Mouse (Mus musculus) adrenal gland, postnatal 10 days (tissue): Measurements from ENCODE around the gene Ppp6r2. TPM values are rescaled to one million over a fixed set of nuclear protein-coding genes. Genes with fewer than 3 reads are reported as not detected.

Experiments used
- DNase-seq: peaks from one replicate; pipeline ENCODE4 v3.0.0; 2021; ENCODE audit warnings: mixed read lengths
- total RNA-seq, 2 experiments: library from RNA; stranded (reverse); gene quantifications; 2 replicates each; pipeline ENCODE4 v1.2.3; 2021

Ppp6r2 gene
- total RNA-seq, 2 experiments from 2014 or later = 41.8 to 52.0 TPM

DNA sequence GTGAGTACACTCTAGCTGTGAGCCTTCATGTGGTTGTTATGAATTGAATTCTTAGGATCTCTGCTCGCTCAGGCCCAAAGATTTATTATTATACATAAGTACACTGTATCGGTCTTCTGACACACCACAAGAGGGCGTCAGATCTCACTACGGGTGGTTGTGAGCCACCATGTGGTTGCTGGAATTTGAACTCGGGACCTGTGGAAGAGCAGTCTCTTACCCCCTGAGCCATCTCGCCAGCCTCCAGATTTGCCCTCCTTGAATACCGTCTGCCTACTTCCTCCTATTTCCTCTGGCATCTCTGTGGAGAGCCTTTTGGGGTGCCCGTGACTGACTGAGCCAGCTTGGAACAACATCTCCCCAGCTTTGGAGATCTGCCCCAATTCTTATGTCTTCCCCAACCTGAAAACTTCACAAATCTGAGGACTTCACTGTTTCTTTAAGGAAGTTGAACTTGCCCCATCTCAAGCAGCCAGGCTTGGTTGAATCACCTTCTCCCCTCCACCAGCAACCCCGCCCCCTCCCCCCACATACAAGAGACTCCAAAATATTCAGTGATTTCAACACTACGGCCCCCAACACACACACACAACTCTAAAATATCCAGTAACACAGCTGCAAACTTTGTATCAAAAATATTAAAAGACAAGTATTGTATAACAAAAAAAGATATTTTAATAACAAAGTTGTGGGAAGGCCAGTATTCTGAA, 29.6 kb upstream of the Ppp6r2 start:
- DNase-seq = no peak

GRCm38 (mm10) chr15:89182328-89182741, 29.0 kb upstream of the Ppp6r2 start:
- peak; percentile 54 for DNase-seq

- DNase-seq = no peak
Measured at GRCm38 (mm10) chr15:89182842-89183241, 28.5 kb upstream of the Ppp6r2 start.

- DNase-seq = no peak
Measured at GRCm38 (mm10) chr15:89184141-89184936, 27.0 kb upstream of the Ppp6r2 start.

- peak; percentile 58 for DNase-seq
Measured at GRCm38 (mm10) chr15:89184937-89185227, 26.5 kb upstream of the Ppp6r2 start.

GRCm38 (mm10) chr15:89195261-89195681, 16.1 kb upstream of the Ppp6r2 start:
- no peak for DNase-seq

GRCm38 (mm10) chr15:89195690-89196312, 15.6 kb upstream of the Ppp6r2 start:
- DNase-seq = peak; percentile 95

- peak; percentile 96 for DNase-seq
Measured at GRCm38 (mm10) chr15:89196313-89196706, 15.0 kb upstream of the Ppp6r2 start, which contains the start of gene Dennd6b. TSS of gene Dennd6b (minus strand) at chr15:89196496.

GRCm38 (mm10) chr15:89197056-89197455, 14.3 kb upstream of the Ppp6r2 start:
- DNase-seq = no peak

DNA sequence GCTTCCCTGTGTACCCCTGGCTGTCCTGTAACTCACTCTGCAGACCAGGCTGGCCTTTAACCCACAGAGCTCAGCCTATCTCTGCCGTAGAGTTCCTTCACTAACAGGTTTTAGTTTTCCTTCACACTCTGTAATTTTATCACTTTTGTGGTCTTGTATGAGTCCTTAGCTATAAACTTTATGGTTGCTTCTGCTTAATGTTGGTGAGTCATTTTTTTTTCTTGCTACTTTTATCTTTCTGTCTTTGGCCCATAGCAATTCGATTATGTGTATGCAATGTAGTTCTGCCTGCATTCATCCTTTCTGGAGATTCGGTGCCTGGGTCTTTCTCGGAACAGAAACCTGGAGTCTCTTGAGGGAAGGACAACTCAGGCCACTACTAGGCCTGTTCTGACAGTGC, 3.9 kb upstream of the Ppp6r2 start:
- no peak for DNase-seq

- DNase-seq = peak; percentile 92
Measured at GRCm38 (mm10) chr15:89209886-89210761, 1.2 kb upstream of the Ppp6r2 start.

DNA sequence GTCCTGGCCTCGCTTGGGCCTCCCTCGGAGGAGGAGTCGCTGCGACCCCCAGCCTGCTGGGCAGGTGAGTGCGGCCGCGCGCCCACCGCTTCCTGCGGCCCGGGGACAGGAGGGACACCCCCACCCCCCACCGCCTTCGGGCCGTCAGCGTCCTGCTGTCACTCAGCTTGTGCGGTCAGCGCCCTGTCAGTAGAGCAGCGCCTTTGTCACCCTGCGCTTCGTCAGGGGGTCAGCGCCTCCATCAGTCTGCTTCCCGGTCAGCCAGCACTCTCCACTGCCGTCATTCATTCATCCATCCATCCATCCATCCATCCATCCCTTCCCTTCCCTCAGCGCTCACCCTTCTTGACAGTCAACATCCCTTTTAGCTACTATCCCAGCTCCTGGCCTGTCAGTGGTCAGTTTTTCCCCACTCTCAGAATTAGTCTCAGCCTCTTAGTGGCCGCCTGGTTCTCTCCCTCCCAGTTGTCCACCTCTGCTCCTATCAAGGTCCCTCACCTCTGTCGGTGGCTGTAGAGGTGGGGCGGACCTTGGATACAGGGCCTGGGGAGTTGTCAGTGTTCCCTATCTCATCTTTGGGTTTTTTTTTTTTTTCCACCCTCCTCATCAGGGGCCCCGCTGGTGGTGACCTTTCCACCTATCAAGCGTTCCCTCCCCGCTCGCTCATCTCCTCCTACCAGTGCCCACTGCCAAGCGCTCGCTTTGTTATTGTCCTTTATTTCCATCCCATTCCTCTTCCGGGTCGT, 536 bp downstream of the Ppp6r2 start:
- DNase-seq = no peak

GRCm38 (mm10) chr15:89212495-89212894, 1.1 kb downstream of the Ppp6r2 start:
- DNase-seq = no peak

DNA sequence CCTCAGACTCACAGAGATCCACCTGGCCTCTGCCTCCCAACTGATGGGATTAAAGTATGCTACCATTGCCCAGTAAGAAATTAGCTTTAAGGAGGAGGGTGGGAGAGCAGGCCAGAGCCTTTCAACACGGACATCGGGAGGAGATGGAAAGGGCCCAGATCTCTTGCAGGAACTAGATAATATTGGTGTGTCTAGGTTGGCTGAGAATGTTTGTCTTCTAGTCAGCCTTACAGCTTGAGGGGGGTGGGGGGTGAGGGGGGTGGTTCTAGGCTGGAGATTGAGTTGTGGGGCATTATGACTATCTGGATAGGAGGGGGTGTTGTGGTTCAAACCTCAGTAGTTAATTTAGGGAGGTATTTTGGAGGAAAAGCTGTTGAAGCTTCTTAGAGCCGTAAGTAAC, 2.2 kb downstream of the Ppp6r2 start:
- no peak for DNase-seq

GRCm38 (mm10) chr15:89214953-89215352, 3.6 kb downstream of the Ppp6r2 start:
- DNase-seq = no peak

GRCm38 (mm10) chr15:89215611-89216233, 4.4 kb downstream of the Ppp6r2 start:
- DNase-seq = peak; percentile 23

DNA sequence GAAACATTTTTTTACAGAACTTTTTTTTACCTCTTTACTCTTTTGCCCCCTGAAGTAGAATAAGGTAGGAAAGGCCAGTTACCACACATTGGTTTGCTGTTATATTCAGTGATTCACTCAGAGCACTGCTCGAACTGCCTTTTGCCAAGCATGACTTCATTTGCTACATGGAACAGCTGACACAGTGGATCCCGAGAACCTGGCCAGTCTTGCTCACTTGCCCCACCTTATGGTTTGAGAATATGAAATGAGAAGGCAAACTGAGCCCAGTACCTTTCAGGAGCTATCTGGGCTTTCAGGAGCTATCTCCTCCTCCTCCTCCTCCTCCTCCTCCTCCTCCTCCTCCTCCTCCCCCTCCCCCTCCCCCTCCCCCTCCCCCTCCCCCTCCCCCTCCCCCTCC, 22.2 kb downstream of the Ppp6r2 start:
- peak; percentile 37 for DNase-seq

DNA sequence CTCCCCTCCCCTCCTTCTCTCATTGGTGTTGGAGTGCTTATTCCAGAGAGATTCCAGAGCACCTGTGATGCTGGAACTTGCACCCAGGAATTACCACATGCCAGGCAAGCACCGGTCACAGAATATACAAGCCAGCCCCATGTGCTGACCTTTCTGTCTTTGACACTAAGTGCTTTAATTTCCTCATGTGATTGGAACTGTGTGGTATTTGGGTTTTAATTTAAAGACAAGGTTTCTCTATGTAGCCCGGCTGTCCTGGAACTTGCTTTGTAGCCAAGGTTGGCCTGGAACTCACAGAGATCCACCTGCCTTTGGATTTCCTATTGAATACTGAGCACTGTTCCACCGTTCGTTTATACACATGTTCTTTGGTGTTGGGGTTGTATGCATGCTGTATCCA, 22.7 kb downstream of the Ppp6r2 start:
- no peak for DNase-seq

DNA sequence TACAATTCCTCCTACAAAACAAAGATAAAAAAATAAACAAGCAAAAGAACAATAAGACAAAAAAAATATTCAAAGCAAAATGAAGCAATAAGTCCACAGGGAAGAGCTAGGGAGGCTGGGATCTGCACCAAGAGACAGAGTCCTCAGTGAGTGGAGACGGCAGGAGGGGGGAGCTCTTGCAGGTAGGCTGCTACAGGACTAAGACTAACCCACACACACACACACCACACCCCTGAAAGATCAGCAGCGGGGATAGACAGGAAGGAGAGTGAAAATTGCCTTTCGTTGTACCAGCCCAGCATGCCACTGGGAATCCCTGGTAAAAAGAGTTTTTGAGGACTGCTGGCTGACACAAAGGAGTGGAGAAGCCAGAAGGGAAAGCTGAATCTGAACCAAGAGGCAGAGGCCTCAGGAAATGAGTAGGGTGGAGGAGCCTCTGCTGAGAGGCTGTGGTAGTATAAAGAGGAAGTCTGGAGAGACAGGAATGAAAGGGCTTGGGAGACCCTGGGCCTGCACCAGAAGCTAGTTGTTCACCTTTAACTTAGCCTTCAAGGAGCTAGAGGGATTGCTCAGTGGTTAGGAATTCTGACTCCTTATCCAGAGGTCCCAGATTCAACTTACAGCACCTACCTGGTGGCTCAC, 28.5 kb downstream of the Ppp6r2 start:
- DNase-seq = no peak

DNA sequence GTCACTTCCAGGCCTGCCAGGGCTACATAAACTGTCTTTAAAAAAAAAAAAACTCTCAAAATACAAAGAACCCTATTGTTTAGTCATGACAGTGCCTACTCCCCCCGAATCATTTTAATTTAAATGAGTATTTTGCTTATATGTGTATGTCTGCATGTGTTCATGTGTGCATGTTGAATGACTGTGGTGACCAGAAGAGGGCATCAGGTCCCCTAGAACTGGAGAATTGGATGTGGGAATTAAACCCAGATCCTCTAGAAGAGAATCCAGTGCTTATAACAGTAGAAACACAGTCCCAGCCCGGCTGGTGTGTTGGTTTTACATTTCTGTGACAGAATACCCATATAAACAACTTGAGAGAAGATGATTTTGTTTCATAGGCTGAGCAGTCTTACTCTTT, 29.7 kb downstream of the Ppp6r2 start:
- DNase-seq = no peak

- DNase-seq = no peak
Measured at GRCm38 (mm10) chr15:89249063-89249462, 37.7 kb downstream of the Ppp6r2 start.
